Mouse (Mus musculus): Measurements from ENCODE around the gene Gm11938.

Gene Gm11938

GRCm38 (mm10) chr11:99573164-99573563, 29.9 kb downstream of the Gm11938 start:
- no peak for DNase-seq (ENCODE audit: low read depth)

- no peak for DNase-seq (ENCODE audit: low read depth)
Measured at GRCm38 (mm10) chr11:99566530-99566929, 36.6 kb downstream of the Gm11938 start, which contains the start of gene Krtap3-1. Gene Krtap3-1 (minus strand): TSS chr11:99566630.

GRCm38 (mm10) chr11:99562580-99562979, 40.5 kb downstream of the Gm11938 start:
- no peak for DNase-seq (ENCODE audit: low read depth)

GRCm38 (mm10) chr11:99559366-99559765, 43.7 kb downstream of the Gm11938 start, which contains the start of gene Gm11939:
Gene Gm11939 (minus strand): TSS chr11:99559466.
- DNase-seq (ENCODE audit: low read depth), result no peak

- DNase-seq (ENCODE audit: low read depth), result no peak
Measured at GRCm38 (mm10) chr11:99557976-99558745, 44.9 kb downstream of the Gm11938 start.

GRCm38 (mm10) chr11:99556753-99557152, 46.4 kb downstream of the Gm11938 start, which contains the start of gene Krtap3-2:
Gene Krtap3-2 (minus strand): TSS chr11:99556853.
- DNase-seq (ENCODE audit: low read depth), result no peak

- no peak for DNase-seq (ENCODE audit: low read depth)
Measured at GRCm38 (mm10) chr11:99556195-99556594, 46.9 kb downstream of the Gm11938 start.

Measured in c-Kit-positive CD71-negative TER-119-negative erythroid progenitor cells, embryonic 14.5 days (primary cell).